Mouse (Mus musculus) heart, embryonic 10.5 days (tissue): ENCODE data around the gene C1s1. TPM values are rescaled to one million over a fixed set of nuclear protein-coding genes. Genes with fewer than 3 reads are reported as not detected.
"Not testable (repeated sequence)": the region's sequence is repeated elsewhere in the genome, so short reads cannot be mapped to it uniquely, and the experiment has no call there.

Experiments
- DNase-seq: peaks from one replicate; pipeline ENCODE4 v3.0.0-alpha.2; 2017; ENCODE audit warnings: low spot score
- H3K27ac ChIP-seq: fragments of 300-500 bp; sonication (generic); 2 replicates; pipeline ENCODE4 v1.5.1; 2016; ENCODE audit warnings: mild to moderate bottlenecking
- H3K27me3 ChIP-seq: fragments of 300-500 bp; sonication (generic); 2 replicates; pipeline ENCODE4 v1.6.1; 2016; ENCODE audit warnings: mild to moderate bottlenecking; ENCODE audit not compliant: poor library complexity, insufficient read depth, severe bottlenecking
- H3K36me3 ChIP-seq: fragments of 300-500 bp; sonication (generic); 2 replicates; pipeline ENCODE4 v1.6.1; 2016; ENCODE audit warnings: mild to moderate bottlenecking, moderate library complexity
- H3K4me1 ChIP-seq: fragments of 300-500 bp; sonication (generic); 2 replicates; pipeline ENCODE4 v1.6.1; 2016; ENCODE audit warnings: mild to moderate bottlenecking
- H3K4me3 ChIP-seq: fragments of 300-500 bp; sonication (generic); 2 replicates; pipeline ENCODE4 v1.5.1; 2016; ENCODE audit warnings: mild to moderate bottlenecking, moderate library complexity
- H3K9me3 ChIP-seq: fragments of 300-500 bp; sonication (generic); 2 replicates; pipeline ENCODE4 v1.6.1; 2016; ENCODE audit warnings: mild to moderate bottlenecking, moderate library complexity
- WGBS: fragments of 180-500 bp; shearing (Covaris S2); methylation state at CpG from one replicate; pipeline ENCODE4 v1.1.7; 2016; 5-methylcytosine and 5-hydroxymethylcytosine counted together
- polyA plus RNA-seq: library from polyadenylated mRNA; unstranded; fragments of >200 nt; fragmentation: Nextera tagmentation; extraction: Ambion mirVana; gene quantifications from 2 replicates; pipeline ENCODE4 v1.2.1, GENCODE M21; 2016

The C1s1 gene
- polyA plus RNA-seq, 1 experiment from 2014 or later, result 2.2 TPM

DNA sequence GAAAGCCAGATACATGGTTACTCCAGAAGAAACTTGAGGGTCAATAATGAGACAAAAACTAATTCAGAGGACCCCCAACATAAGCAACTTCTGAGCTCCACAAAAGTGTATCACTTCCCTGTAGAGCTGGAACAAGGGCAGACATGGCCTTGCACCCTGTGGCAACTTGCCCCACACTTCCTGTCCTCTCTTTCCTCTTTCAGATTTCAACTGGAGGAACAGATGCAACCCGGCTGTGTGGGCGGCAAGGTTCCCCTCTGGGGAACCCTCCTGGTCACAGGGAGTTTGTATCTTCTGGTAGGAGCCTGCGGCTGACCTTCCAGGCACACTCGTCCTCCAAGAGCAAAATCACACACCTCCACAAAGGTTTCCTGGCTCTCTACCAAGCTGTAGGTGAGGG is 37.1 kb downstream of the C1s1 start:
- no peaks in the 10 kb centered on the region for H3K4me1 ChIP-seq
- no peak overlapping the region for H3K4me3 ChIP-seq
- no peak for DNase-seq
- no peaks in the 10 kb centered on the region for H3K36me3 ChIP-seq
- H3K27ac ChIP-seq, result no peak overlapping the region
- 70% methylated on average over 4 of the region's 4 CpGs for WGBS
- no peaks in the 10 kb centered on the region for H3K27me3 ChIP-seq
- no peaks in the 10 kb centered on the region for H3K9me3 ChIP-seq

DNA sequence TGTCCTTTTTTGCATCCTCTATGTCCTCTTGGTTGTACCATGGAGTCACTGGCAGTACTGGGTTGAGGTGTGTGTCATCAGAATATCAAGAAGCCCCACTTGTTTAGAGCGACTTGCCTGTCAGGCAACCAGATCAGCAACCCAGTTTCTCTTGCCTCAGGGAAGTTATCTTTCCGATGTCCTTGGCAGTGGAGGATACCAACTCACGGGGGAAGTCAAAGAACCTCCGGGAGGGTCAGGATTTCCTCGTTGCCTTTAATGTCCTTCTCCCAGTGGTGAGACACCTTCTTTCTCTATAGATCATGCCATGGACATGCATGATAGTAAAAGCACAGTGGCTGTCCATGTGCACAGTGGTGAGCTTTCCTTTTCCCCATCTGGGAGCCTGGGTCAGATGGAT is 40.1 kb downstream of the C1s1 start:
- no peaks in the 10 kb centered on the region for H3K4me1 ChIP-seq
- no peak overlapping the region for H3K4me3 ChIP-seq
- H3K9me3 ChIP-seq, result no peaks in the 10 kb centered on the region
- 79% methylated on average over 5 of the region's 5 CpGs for WGBS
- H3K27me3 ChIP-seq, result no peaks in the 10 kb centered on the region
- H3K27ac ChIP-seq, result no peak overlapping the region
- no peaks in the 10 kb centered on the region for H3K36me3 ChIP-seq
- DNase-seq, result no peak

DNA sequence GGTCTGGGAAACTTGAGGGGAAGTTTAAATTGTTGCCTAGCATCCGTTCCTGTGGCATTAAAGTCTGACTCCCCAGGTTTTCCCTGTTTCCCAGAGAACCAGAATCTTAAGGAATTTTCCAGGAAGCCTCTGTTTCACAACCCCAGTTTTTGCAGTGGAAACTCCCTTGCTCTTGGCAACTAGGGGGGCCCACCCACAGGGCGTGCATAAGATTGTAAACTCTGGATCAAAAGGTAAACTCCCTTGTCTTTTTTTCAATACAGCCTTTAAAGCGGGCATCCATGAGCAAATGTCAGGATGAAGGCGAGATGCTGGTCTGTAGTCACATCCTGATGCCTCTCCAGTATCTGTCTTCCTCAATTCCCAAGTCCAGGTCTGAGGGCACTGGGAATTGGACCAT is 40.7 kb downstream of the C1s1 start:
- 81% methylated on average over 4 of the region's 4 CpGs for WGBS
- H3K27me3 ChIP-seq, result no peaks in the 10 kb centered on the region
- no peaks in the 10 kb centered on the region for H3K36me3 ChIP-seq
- no peak overlapping the region for H3K27ac ChIP-seq
- no peak overlapping the region for H3K4me3 ChIP-seq
- H3K9me3 ChIP-seq, result no peaks in the 10 kb centered on the region
- no peaks in the 10 kb centered on the region for H3K4me1 ChIP-seq
- DNase-seq, result no peak

DNA sequence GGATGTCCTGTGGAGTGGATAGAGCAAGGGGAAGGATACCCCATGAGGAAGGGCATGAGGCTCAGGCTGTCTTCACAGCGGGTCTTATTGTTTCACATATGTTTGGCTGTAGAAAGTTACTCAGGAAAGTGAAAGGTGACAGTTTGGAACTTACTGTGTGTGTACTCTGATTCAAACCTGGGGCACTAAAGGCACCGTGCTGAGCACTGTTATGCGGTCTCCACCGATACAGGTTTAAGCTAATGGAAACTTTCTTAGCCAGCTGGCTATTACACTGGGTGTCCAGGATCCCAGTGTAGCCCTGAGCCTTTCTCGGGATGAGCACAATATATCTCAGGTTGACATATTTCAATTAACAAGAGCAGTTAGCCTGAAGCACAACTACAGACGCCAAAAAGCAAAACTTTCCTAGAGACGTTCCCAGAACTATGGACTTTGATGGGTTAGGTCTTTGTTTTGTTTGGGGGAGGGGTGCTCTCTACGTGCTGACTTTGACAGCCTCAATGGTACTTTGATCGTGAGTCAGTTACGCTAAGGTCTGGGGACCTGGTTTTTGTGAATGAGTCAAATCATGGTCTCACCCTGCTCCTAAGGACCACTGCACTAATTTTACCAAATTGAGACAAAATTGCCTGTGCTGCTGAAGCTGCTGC is 42.1 kb downstream of the C1s1 start:
- Histone ChIP-seq H3K4me3 (no peak overlapping the region), H3K9me3 (no peaks in the 10 kb centered on the region), H3K27ac (no peak overlapping the region), H3K4me1 (no peaks in the 10 kb centered on the region), H3K27me3 (no peaks in the 10 kb centered on the region), H3K36me3 (no peaks in the 10 kb centered on the region)
- 40% methylated on average over 10 of the region's 10 CpGs for WGBS
- no peak for DNase-seq

DNA sequence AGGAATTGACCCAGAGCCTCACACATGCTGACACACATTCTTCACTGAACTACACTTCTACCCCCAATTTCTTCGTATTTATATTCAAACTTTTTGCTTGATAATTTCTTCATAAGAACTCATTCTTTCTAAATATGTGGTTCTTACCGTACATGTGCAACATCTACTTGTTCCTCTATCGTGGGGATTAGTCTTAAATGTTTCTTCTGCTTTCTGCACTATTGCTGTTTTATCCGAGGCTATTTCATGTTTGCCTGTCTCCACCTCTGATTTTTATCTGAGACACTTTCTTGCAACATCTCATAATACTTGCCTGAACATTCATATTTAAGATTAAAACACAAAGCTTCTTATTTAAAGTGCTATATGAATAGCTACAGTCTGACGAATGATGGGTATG is 46.1 kb downstream of the C1s1 start:
- DNase-seq, result no peak
- H3K27me3 ChIP-seq, result no peaks in the 10 kb centered on the region
- H3K36me3 ChIP-seq, result no peaks in the 10 kb centered on the region
- no peak overlapping the region for H3K4me3 ChIP-seq
- H3K9me3 ChIP-seq, result no peaks in the 10 kb centered on the region
- WGBS, result 81% methylated on average over 5 of the region's 5 CpGs
- 0 out of 2 replicates have a peak, but pooled peaks cover 14% of the 10 kb centered on the region for H3K4me1 ChIP-seq
- no peak overlapping the region for H3K27ac ChIP-seq

DNA sequence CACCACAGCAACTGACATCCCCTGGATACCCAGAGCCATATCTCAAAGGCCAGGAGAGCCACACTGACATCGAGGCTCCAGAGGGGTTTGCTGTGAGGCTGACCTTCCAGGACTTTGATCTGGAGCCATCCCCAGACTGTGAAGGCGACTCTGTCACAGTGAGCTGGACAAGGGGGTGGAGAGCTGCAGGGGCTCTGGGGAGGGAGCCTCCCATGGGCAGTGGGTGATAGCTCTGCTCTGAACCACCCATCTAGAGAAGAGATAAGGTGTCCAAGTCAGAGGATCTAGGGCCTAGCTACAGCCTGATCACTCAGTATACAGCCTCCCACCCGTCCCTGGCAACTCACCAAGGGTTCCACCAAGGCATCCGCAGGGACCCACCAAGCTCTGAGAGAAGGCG is 48.3 kb downstream of the C1s1 start:
- Histone ChIP-seq H3K4me3 (no peak overlapping the region), H3K27me3 (no peaks in the 10 kb centered on the region), H3K9me3 (no peaks in the 10 kb centered on the region), H3K36me3 (no peaks in the 10 kb centered on the region), H3K4me1 (0 out of 2 replicates have a peak, but pooled peaks cover 14% of the 10 kb centered on the region), H3K27ac (peak overlapping the region; percentile 44; the same call in 1 of the 2 replicates)
- no peak for DNase-seq
- 71% methylated on average over 5 of the region's 5 CpGs for WGBS

DNA sequence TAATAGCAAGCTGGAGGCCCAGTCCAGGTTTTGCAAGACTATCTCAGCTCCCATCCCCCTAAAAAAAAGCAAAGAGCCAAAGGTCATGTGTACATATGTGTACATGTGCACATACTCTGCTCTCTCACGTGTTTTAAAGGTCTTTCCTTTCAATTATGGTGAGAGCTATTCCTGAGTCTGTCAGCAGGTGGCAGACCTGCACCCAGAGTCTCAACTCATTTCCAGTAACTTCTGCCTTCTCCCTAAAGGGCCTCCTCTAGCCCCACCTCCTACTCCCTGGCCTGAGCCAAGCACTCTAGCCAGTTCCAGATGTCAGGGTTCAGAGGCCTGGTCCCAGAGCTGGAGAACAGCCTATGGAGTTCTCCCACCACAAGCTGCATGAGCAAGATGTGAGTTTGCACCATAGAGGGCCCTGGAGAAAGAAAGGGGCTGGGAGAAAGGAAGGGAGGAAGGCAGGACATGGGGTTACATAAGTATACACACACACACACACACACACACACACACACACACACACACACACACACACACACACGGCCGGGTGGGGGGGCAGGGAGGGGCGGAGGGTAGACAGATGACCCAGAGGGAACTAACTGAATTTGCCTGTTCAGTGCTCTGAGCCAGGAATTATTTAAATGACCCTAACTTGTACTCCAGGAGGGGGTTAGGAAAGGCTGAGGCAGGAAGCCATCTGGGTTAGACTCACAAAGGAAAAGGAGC is 49.2 kb downstream of the C1s1 start, which contains the start of gene C1rl:
TSS of gene C1rl (plus strand) at position 272 of the 720 bp plus-strand sequence.
- peak within 1 kb of the TSS; percentile 72 for H3K27ac ChIP-seq

DNA sequence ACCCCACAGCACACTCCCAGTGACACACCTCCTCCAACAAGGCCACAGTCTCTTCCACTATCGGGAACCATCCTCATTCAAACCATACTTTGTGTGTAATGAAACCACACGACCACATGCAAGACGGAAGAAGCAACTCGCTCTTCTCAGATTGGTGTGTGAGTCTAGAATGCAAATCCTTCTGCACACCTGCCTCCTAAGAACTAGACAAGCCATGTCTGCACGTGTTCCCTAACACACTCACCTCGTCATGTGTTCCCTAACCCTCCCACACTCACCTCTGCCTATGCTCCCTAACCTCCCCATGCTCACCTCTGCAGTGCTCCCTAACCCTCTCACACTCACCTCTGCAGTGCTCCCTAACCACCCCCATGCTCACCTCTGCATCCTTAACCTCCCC is 50.7 kb downstream of the C1s1 start:
- H3K9me3 ChIP-seq, result no peaks in the 10 kb centered on the region
- WGBS, result 80% methylated on average over 6 of the region's 6 CpGs
- 0 out of 2 replicates have a peak, but pooled peaks cover 14% of the 10 kb centered on the region for H3K4me1 ChIP-seq
- no peak overlapping the region for H3K4me3 ChIP-seq
- H3K27me3 ChIP-seq, result no peaks in the 10 kb centered on the region
- no peak for DNase-seq
- no peaks in the 10 kb centered on the region for H3K36me3 ChIP-seq
- H3K27ac ChIP-seq, result no peak overlapping the region

More for the DNA sequence above, 49.2 kb downstream of the C1s1 start, which contains the start of gene C1rl:
- no peaks in the 10 kb centered on the region for H3K27me3 ChIP-seq
- DNase-seq, result peak; percentile 90
- no peaks in the 10 kb centered on the region for H3K36me3 ChIP-seq
- no peaks in the 10 kb centered on the region for H3K9me3 ChIP-seq
- 0 out of 2 replicates have a peak, but pooled peaks cover 14% of the 10 kb centered on the region for H3K4me1 ChIP-seq
- WGBS, result 62% methylated on average over 3 of the region's 4 CpGs
- H3K4me3 ChIP-seq, result no peak within 1 kb of the TSS

DNA sequence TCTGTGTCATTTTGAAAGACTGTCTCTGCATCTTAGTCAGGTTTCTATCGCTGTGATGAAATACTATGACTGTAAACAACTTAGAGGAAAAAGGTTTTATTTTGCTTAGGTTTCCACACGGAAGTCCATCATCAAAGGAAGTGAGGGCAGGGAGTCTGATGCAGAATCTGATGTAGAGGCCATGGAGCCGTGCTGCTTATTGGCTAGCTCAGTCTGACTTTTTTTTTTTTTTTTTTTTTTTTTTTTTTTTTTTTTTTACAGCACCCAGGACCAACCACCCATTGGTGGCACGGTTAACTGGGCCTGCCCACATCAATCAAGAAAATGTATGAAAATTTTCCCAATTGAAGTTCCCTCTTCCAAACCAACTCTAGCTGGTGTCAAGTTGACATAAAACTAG is 53.2 kb downstream of the C1s1 start:
- Histone ChIP-seq H3K27ac (no peak overlapping the region), H3K27me3 (no peaks in the 10 kb centered on the region), H3K4me1 (0 out of 2 replicates have a peak, but pooled peaks cover 12% of the 10 kb centered on the region), H3K9me3 (no peaks in the 10 kb centered on the region), H3K36me3 (no peaks in the 10 kb centered on the region), H3K4me3 (no peak overlapping the region)
- WGBS, result 79% methylated on average over 4 of the region's 4 CpGs
- DNase-seq, result no peak

DNA sequence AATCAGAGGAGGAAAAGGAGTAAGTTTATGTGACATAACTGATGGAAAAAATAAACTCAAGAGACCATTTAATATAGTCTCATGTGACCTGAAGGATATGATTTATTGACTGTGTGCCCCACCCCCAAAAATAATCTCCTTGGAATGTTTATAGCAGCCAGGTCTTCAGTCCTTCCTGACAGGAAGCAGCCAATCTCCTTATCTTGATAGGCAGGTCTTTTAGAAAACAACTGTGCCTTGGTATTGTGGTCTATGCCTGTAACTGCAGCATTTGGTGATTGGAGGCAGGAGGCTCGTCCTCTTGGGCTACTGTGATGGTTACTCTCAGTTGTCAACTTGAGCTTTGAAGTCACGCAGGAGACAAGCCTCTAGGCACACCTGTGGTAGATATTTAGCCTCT is 54.6 kb downstream of the C1s1 start:
- Histone ChIP-seq H3K4me1 (no peaks in the 10 kb centered on the region), H3K27me3 (no peaks in the 10 kb centered on the region), H3K4me3 (no peak overlapping the region), H3K36me3 (no peaks in the 10 kb centered on the region), H3K9me3 (no peaks in the 10 kb centered on the region), H3K27ac (no peak overlapping the region)
- DNase-seq, result no peak
- WGBS, result 51% methylated on average over 2 of the region's 2 CpGs

DNA sequence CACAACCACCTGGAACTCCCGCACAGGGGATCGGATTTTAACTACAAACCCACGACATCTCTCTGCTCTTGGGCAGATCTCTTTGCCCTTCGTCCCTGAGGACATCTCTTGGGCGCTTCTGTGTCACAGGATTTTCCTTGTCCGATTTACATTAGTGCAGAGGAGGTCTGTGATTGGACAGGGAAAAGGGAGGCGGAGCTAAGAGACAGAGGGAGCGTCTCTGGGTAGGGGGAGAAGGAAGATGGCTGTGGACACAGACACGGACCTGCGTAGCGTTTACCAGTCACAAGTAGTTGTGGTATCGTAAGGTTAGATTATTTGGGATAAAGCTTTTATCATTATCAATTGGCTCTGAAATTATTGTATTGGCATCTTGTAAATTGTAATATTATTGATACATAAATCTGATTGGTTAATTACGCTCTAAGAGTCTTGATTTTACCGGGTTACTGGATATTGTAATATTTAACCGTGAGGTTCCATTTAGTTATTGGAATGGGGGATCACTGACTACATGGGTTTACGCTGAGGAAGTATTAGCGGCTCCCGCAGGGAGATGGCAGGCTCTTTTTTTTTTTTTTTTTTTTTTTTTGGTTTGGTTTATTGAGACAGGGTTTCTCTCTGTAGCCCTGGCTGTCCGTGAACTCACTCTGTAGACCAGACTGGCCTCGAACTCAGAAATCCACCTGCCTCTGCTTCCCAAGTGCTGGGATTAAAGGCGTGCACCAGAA is 56.6 kb downstream of the C1s1 start:
- Histone ChIP-seq H3K27me3 (no peaks in the 10 kb centered on the region), H3K27ac (no peak overlapping the region), H3K9me3 (no peaks in the 10 kb centered on the region), H3K36me3 (no peaks in the 10 kb centered on the region), H3K4me3 (peak overlapping the region; percentile 43; the same call in 1 of the 2 replicates), H3K4me1 (no peaks in the 10 kb centered on the region)
- no peak for DNase-seq
- 23% methylated on average over 21 of the region's 21 CpGs for WGBS

DNA sequence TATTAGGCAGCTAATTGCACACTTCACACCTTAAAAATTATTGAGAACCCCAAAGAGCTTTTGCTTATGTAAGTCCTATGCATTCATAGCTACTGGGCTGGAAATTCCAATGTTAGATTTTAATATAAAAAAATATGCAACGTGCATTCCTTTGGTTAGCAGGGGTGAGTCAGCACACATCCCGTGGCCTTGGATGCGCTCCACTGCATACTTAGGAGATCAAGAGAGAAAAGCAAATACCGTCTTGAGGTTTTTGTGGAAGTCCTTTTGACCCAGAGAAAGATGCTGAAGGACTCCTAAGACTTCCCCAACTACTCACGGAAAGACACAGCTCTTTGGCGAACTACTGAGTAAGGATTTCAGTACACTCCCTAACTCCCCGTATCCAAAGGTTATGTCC is 57.3 kb downstream of the C1s1 start:
- H3K4me3 ChIP-seq, result no peak overlapping the region

DNA sequence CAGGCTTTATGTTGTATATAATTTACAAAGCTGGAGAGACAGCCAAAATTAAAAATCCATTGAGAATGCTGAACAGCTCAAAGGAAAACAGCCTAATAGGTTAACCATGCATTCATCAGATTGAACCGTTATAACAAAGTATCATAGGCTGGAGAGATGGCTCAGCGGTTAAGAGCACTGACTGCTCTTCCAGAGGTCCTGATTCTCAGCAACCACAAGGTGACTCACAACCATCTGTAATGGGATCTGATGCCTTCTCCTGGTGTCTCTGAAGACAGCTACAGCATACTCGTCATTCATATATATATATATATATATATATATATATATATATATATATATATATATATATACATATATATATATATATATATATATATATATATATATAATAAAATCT is 58.3 kb downstream of the C1s1 start:
- 81% methylated on average over 3 of the region's 3 CpGs for WGBS
- not testable (repeated sequence) for H3K36me3 ChIP-seq, H3K4me3 ChIP-seq, H3K9me3 ChIP-seq, H3K4me1 ChIP-seq, H3K27ac ChIP-seq, DNase-seq, H3K27me3 ChIP-seq

More for the DNA sequence above, 57.3 kb downstream of the C1s1 start:
- H3K36me3 ChIP-seq, result no peaks in the 10 kb centered on the region
- no peak overlapping the region for H3K27ac ChIP-seq
- DNase-seq, result no peak
- no peaks in the 10 kb centered on the region for H3K27me3 ChIP-seq
- H3K9me3 ChIP-seq, result no peaks in the 10 kb centered on the region
- 83% methylated on average over 7 of the region's 7 CpGs for WGBS
- H3K4me1 ChIP-seq, result no peaks in the 10 kb centered on the region
